Mouse (Mus musculus): ENCODE measurements at regions not wholly inside any gene's neighbourhood (a gene's known extent, or its start where the extent isn't known, plus 50 kb on each side); places are given as distances from the start of the nearest gene placed in this dataset.

DNA sequence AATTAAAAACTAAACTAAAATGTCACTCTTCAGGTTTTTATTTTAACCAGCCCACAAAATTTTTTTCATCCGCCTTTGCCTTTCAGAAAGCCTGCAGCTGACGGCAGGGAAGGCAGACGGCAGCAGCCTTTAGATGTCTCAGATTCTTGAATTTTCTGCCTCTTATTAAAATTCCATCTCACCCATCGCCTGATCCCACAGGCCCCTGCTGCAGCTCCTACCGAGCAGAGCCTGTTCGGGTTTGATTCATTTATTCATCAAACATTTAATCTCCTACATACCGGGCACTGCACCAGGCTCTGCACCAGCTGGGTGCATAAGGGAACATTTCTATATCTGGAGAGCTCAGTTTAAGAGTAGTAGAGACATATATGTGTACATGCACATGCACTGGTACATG, 72.8 kb upstream of the Ldb2 start:
- intact Hi-C loops (cut with DNase I): no loop called here
- DNase-seq: no peak

DNA sequence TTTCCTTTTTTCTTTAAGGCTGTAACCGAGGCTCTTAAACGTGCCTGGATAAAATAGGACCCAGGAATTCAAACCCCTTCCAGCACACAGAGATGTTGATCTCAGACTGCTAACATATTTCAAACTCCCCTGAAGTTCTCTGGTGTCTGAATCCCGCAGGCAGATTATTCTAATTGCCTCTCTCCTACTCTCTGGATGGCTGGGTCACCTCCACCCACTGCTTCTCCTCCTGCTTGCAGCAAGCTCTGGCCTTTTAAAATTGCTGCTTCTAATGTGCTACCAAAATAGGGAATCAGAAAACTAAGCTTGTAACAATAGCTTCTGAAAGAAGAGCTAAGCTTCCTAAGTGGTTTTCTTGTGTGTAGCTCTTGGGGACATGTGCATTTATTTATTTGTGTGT, 64.4 kb upstream of the Ldb2 start:
- intact Hi-C loops (cut with DNase I): no loop called here
- no peak for DNase-seq

DNA sequence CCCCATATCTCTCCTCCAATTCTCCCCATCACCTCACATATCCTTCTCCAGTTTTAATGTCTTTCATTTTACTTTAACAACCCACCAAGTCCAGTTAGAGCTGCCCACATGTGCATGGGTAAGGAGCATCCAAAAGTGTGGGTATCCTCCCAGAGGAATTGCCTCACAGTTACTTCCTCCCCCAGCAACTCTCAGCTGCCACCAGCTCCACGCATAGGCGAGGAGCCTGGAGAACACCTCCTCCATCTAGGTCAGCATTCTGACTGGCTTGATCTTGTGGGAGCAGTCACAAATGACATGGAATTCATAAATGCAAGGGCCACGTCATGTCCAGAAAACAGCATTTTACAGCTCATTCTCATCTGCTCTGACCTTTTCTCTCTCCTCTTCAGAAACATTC, 63.9 kb upstream of the Ldb2 start:
- no peak for DNase-seq
- intact Hi-C loops (cut with DNase I): no loop called here

DNA sequence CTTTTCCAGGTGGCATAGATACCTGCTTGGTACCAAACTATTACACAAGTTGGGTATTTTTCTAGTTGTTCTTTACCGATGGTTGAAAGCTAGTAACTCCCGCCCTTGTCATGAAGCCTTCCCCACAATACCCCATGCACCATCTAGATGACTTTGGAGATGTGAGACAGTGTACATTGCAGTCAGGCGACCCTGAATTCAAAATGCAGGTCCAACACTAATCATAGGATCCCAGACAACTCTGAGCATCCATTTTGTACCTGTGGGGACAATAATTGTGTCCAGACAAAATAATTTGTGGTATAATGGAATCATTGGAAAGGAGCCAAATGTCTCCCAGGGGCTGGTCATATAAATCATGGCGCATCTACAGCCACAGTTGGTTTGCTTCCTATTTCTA, 54.7 kb upstream of the Ldb2 start:
- intact Hi-C loops (cut with DNase I): no loop called here
- no peak for DNase-seq
